Mouse (Mus musculus): ENCODE measurements around the gene Cnksr3. TPM values are rescaled to one million over a fixed set of nuclear protein-coding genes. Genes with fewer than 3 reads are reported as not detected.
A peak's percentile ranks its signal among the peaks of the same experiment; 100 is the strongest.

Cnksr3 gene
- polyA plus RNA-seq, 1 experiment, result 35.9 TPM

- H3K27ac ChIP-seq (ENCODE audit: insufficient read depth, low read length), result no peak overlapping the region; the same call in 1 of the 2 replicates
- H3K27me3 ChIP-seq (ENCODE audit: control insufficient read depth, insufficient read depth, low read length), result no peaks in the 10 kb centered on the region
- WGBS, result 40% methylated on average over 10 of the region's 10 CpGs
- no peak for DNase-seq
- TF ChIP-seq POLR2A (IDR thresholded peaks at IDR 0.05; ENCODE audit: borderline replicate concordance, insufficient read depth, low read length) (no peak), CTCF (IDR thresholded peaks at IDR 0.05; ENCODE audit: borderline replicate concordance, insufficient read depth, low read depth, low read length) (no peak)
- peak overlapping the region; percentile 68 for H3K4me3 ChIP-seq (replicated peaks; ENCODE audit: insufficient read depth, low read depth, low read length)
- no peaks in the 10 kb centered on the region; the same call in 1 of the 2 replicates for H3K4me1 ChIP-seq (ENCODE audit: control insufficient read depth, insufficient read depth, low read length)
These were observed 1.1 kb upstream of the Cnksr3 start for GRCm38 (mm10) chr10:7213066-7213630.

GRCm38 (mm10) chr10:7212537-7212936, 500 bp upstream of the Cnksr3 start:
- Histone ChIP-seq H3K27ac (ENCODE audit: insufficient read depth, low read length) (peak overlapping the region; percentile 59), H3K27me3 (ENCODE audit: control insufficient read depth, insufficient read depth, low read length) (no peaks in the 10 kb centered on the region), H3K4me1 (ENCODE audit: control insufficient read depth, insufficient read depth, low read length) (no peaks in the 10 kb centered on the region; the same call in 1 of the 2 replicates), H3K4me3 (replicated peaks; ENCODE audit: insufficient read depth, low read depth, low read length) (peak overlapping the region; percentile 68)
- under 1% methylated on average over 10 of the region's 10 CpGs for WGBS
- DNase-seq, result peak in 1 of 2 experiments; percentile 71
- TF ChIP-seq POLR2A (IDR thresholded peaks at IDR 0.05; ENCODE audit: borderline replicate concordance, insufficient read depth, low read length) (no peak), CTCF (IDR thresholded peaks at IDR 0.05; ENCODE audit: borderline replicate concordance, insufficient read depth, low read depth, low read length) (no peak)

GRCm38 (mm10) chr10:7210991-7211695, 894 bp downstream of the Cnksr3 start:
- Histone ChIP-seq H3K27ac (ENCODE audit: insufficient read depth, low read length) (peak overlapping the region; percentile 70), H3K4me1 (ENCODE audit: control insufficient read depth, insufficient read depth, low read length) (peaks cover under 1% of the 10 kb centered on the region; the same call in 1 of the 2 replicates), H3K4me3 (replicated peaks; ENCODE audit: insufficient read depth, low read depth, low read length) (peak overlapping the region; percentile 68), H3K27me3 (ENCODE audit: control insufficient read depth, insufficient read depth, low read length) (no peaks in the 10 kb centered on the region)
- TF ChIP-seq POLR2A (IDR thresholded peaks at IDR 0.05; ENCODE audit: borderline replicate concordance, insufficient read depth, low read length) (no peak), CTCF (IDR thresholded peaks at IDR 0.05; ENCODE audit: borderline replicate concordance, insufficient read depth, low read depth, low read length) (peak; percentile 42; the same call in 1 of the 2 replicates)
- DNase-seq, result peak; percentile 81 to 83
- WGBS, result 0% methylated on average over 41 of the region's 41 CpGs

GRCm38 (mm10) chr10:7209691-7210455, 2.2 kb downstream of the Cnksr3 start:
- TF ChIP-seq CTCF (IDR thresholded peaks at IDR 0.05; ENCODE audit: borderline replicate concordance, insufficient read depth, low read depth, low read length) (no peak), POLR2A (IDR thresholded peaks at IDR 0.05; ENCODE audit: borderline replicate concordance, insufficient read depth, low read length) (no peak)
- Histone ChIP-seq H3K4me3 (replicated peaks; ENCODE audit: insufficient read depth, low read depth, low read length) (peak overlapping the region; percentile 68), H3K4me1 (ENCODE audit: control insufficient read depth, insufficient read depth, low read length) (peaks cover 13% of the 10 kb centered on the region), H3K27me3 (ENCODE audit: control insufficient read depth, insufficient read depth, low read length) (no peaks in the 10 kb centered on the region), H3K27ac (ENCODE audit: insufficient read depth, low read length) (peak overlapping the region; percentile 70)
- WGBS, result 11% methylated on average over 5 of the region's 5 CpGs
- peak; percentile 57 to 68 for DNase-seq

GRCm38 (mm10) chr10:7208859-7209441, 3.1 kb downstream of the Cnksr3 start:
- TF ChIP-seq CTCF (IDR thresholded peaks at IDR 0.05; ENCODE audit: borderline replicate concordance, insufficient read depth, low read depth, low read length), result no peak
- TF ChIP-seq POLR2A (IDR thresholded peaks at IDR 0.05; ENCODE audit: borderline replicate concordance, insufficient read depth, low read length), result no peak; the same call in 1 of the 2 replicates
- WGBS, result 10% methylated on average over 10 of the region's 10 CpGs

GRCm38 (mm10) chr10:7207301-7207700, 4.7 kb downstream of the Cnksr3 start:
- peak overlapping the region; percentile 73 for H3K27ac ChIP-seq (ENCODE audit: insufficient read depth, low read length)
- TF ChIP-seq CTCF (IDR thresholded peaks at IDR 0.05; ENCODE audit: borderline replicate concordance, insufficient read depth, low read depth, low read length), result no peak
- TF ChIP-seq POLR2A (IDR thresholded peaks at IDR 0.05; ENCODE audit: borderline replicate concordance, insufficient read depth, low read length), result no peak
- no peaks in the 10 kb centered on the region for H3K27me3 ChIP-seq (ENCODE audit: control insufficient read depth, insufficient read depth, low read length)
- peaks cover 20% of the 10 kb centered on the region for H3K4me1 ChIP-seq (ENCODE audit: control insufficient read depth, insufficient read depth, low read length)
- peak in 1 of 2 experiments; percentile 45 for DNase-seq
- peak overlapping the region; percentile 57 for H3K4me3 ChIP-seq (replicated peaks; ENCODE audit: insufficient read depth, low read depth, low read length)
- 27% methylated on average over 11 of the region's 11 CpGs for WGBS

More at GRCm38 (mm10) chr10:7208859-7209441, 3.1 kb downstream of the Cnksr3 start:
- peak; percentile 48 to 59 for DNase-seq
- Histone ChIP-seq H3K4me1 (ENCODE audit: control insufficient read depth, insufficient read depth, low read length) (peaks cover 13% of the 10 kb centered on the region), H3K27me3 (ENCODE audit: control insufficient read depth, insufficient read depth, low read length) (no peaks in the 10 kb centered on the region), H3K27ac (ENCODE audit: insufficient read depth, low read length) (peak overlapping the region; percentile 44; the same call in 1 of the 2 replicates), H3K4me3 (replicated peaks; ENCODE audit: insufficient read depth, low read depth, low read length) (peak overlapping the region; percentile 68)

- 11% methylated on average over 7 of the region's 7 CpGs for WGBS
- peaks cover 23% of the 10 kb centered on the region for H3K4me1 ChIP-seq (ENCODE audit: control insufficient read depth, insufficient read depth, low read length)
These were observed 5.5 kb downstream of the Cnksr3 start for GRCm38 (mm10) chr10:7206571-7206970.

More at GRCm38 (mm10) chr10:7206571-7206970, 5.5 kb downstream of the Cnksr3 start:
- Histone ChIP-seq H3K4me3 (replicated peaks; ENCODE audit: insufficient read depth, low read depth, low read length) (peak overlapping the region; percentile 57), H3K27ac (ENCODE audit: insufficient read depth, low read length) (peak overlapping the region; percentile 73), H3K27me3 (ENCODE audit: control insufficient read depth, insufficient read depth, low read length) (no peaks in the 10 kb centered on the region)
- DNase-seq, result peak; percentile 32 to 48
- TF ChIP-seq POLR2A (IDR thresholded peaks at IDR 0.05; ENCODE audit: borderline replicate concordance, insufficient read depth, low read length) (no peak), CTCF (IDR thresholded peaks at IDR 0.05; ENCODE audit: borderline replicate concordance, insufficient read depth, low read depth, low read length) (no peak)
